Mouse (Mus musculus): ENCODE results near the gene Ifit1bl2. TPM values are rescaled to one million over a fixed set of nuclear protein-coding genes. Genes with fewer than 3 reads are reported as not detected.
"Not testable (repeated sequence)": the region's sequence is repeated elsewhere in the genome, so short reads cannot be mapped to it uniquely, and the experiment has no call there.

Ifit1bl2 gene
- polyA plus RNA-seq, 1 experiment from 2014 or later = not detected

DNA sequence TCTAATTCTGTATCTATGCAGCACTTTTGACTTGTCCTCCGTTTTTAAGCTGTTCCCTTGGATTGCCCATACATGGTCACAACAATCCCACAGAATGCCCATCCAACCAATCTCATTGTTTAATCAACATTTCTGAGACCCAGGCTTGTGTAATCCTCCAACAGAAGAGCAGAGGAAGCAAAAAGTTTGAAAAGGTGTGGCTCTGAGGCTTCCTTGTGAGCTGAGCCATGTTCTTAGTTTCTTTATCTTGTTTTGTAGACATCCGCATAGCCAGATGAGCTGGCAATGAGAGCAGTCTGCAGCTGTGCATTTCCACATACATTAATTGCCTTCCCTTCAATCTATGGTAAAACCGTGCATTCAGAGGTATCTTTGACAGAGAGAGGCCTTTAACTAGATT, 35.1 kb downstream of the Ifit1bl2 start:
- Histone ChIP-seq H3K9ac (replicated peaks) (no peak overlapping the region), H3K36me3 (no peaks in the 10 kb centered on the region), H3K27me3 (no peaks in the 10 kb centered on the region), H3K27ac (replicated peaks) (no peak overlapping the region), H3K9me3 (no peaks in the 10 kb centered on the region), H3K4me3 (no peak overlapping the region), H3K4me1 (no peaks in the 10 kb centered on the region), H3K4me2 (replicated peaks) (no peak overlapping the region)
- ATAC-seq (ENCODE audit: low FRiP score, low read depth) = no peak
- 90% methylated on average over 3 of the region's 3 CpGs for WGBS

DNA sequence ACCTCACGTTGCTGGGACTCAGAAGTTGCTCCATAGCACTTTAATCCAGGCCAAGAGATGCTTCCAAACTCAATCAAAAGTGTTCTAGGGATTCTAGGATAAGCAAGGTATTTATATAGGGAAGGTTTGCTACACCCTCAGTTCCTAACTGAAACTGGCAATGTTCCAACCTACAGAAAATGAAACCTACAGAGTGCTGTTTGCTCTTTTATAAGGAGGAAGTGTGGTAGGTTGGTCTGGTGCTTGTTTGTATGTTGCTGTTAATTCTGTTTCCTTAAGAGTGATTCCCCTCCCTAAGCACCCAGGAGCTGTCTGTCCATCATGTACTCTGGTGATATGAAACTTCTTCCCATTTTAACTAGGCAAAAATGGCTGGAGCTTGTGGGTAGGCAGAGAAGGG, 38.7 kb downstream of the Ifit1bl2 start, which contains the start of gene Ifit1bl1:
TSS of gene Ifit1bl1 (minus strand) at position 69 of the 400 bp plus-strand sequence.
- not testable (repeated sequence) for H3K4me1 ChIP-seq; H3K4me3 ChIP-seq; H3K9me3 ChIP-seq; ATAC-seq (ENCODE audit: low FRiP score, low read depth); H3K36me3 ChIP-seq; H3K27me3 ChIP-seq; H3K9ac ChIP-seq (replicated peaks); H3K27ac ChIP-seq (replicated peaks); H3K4me2 ChIP-seq (replicated peaks)
- WGBS = 44% methylated on average over 1 of the region's 1 CpGs

DNA sequence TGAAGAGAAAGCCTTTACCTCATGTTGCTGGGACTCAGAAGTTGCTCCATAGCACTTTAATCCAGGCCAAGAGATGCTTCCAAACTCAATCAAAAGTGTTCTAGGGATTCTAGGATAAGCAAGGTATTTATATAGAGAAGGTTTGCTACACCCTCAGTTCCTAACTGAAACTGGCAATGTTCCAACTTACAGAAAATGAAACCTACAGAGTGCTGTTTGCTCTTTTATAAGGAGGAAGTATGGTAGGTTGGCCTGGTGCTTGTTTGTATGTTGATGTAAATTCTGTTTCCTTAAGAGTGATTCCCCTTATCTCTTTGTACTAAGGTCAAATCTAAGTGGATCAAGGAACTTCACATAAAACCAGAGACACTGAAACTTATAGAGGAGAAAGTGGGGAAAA, 41.3 kb downstream of the Ifit1bl2 start:
- H3K9ac ChIP-seq (replicated peaks); H3K27me3 ChIP-seq; H3K4me1 ChIP-seq; H3K9me3 ChIP-seq; ATAC-seq (ENCODE audit: low FRiP score, low read depth); H3K36me3 ChIP-seq; H3K27ac ChIP-seq (replicated peaks); H3K4me3 ChIP-seq; H3K4me2 ChIP-seq (replicated peaks): not testable (repeated sequence)

DNA sequence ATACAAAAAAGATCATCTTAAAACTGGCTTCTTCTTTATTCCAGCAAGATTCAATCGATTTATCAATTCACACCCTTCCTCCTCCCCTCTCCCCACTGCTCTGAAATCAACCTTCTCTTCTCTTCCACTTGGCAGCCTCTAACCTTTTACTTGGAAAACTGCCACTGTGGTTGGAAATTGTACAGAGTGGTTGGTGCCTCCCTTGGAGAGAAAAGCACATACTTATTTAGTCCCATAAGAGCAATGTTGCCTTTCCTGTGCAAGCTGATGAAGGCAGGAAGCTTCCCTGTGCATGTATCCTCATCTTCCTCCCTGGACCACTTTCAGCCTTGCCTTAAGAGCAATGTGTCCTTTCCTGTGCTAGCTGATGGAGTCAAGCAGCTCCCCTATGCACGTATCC, 42.2 kb downstream of the Ifit1bl2 start:
- ATAC-seq (ENCODE audit: low FRiP score, low read depth) = no peak
- 85% methylated on average over 2 of the region's 2 CpGs for WGBS
- H3K27ac ChIP-seq (replicated peaks) = no peak overlapping the region

DNA sequence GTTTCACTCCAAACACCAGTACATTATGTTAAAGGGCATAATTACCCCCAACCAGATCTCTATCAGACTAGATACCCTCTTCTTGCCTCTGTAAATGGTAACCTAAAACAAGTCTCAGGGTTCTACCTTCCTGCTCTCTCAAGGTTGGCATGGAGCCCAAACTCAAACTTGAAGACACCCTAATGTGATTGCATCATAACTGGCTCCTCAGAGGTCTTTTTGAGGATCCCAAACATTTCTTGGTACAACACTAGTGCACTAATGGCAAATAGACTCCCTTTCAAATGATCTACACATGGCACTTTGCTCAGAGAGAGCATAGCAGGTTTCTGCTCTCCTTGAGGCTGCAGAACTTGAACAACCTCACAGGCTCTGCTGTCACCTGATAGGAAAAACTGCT, 43.7 kb downstream of the Ifit1bl2 start:
- ATAC-seq (ENCODE audit: low FRiP score, low read depth) = no peak
- Histone ChIP-seq H3K27me3 (no peaks in the 10 kb centered on the region), H3K9ac (replicated peaks) (no peak overlapping the region), H3K4me2 (replicated peaks) (no peak overlapping the region), H3K36me3 (no peaks in the 10 kb centered on the region), H3K9me3 (no peaks in the 10 kb centered on the region), H3K27ac (replicated peaks) (no peak overlapping the region), H3K4me3 (no peak overlapping the region), H3K4me1 (no peaks in the 10 kb centered on the region)

More for the DNA sequence above, 42.2 kb downstream of the Ifit1bl2 start:
- H3K9ac ChIP-seq (replicated peaks) = no peak overlapping the region
- H3K9me3 ChIP-seq = no peaks in the 10 kb centered on the region
- no peak overlapping the region for H3K4me2 ChIP-seq (replicated peaks)
- no peaks in the 10 kb centered on the region for H3K27me3 ChIP-seq
- H3K4me3 ChIP-seq = no peak overlapping the region
- H3K36me3 ChIP-seq = no peaks in the 10 kb centered on the region
- H3K4me1 ChIP-seq = no peaks in the 10 kb centered on the region

DNA sequence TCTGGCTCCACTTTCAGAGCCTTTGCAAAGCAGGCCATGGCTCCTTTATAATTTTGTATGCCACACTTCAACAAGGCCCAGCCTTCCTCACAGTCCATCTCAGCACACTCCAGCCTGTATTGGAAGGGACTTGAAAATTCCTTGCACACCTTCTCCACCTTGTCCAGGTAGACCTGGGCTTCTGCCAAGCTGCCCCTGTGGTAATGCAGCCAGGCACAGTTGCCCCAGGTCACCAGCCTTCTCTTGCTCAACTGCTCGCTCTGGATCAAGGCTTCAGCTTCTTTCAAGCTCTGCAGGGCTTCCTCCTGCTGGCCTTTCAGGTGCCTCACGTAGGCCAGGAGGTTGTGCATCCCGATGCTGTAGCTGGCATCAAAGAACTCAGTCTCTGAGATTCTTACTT, 46.0 kb downstream of the Ifit1bl2 start:
- 79% methylated on average over 3 of the region's 3 CpGs for WGBS
- H3K36me3 ChIP-seq; H3K9ac ChIP-seq (replicated peaks); H3K27me3 ChIP-seq; H3K4me1 ChIP-seq; H3K27ac ChIP-seq (replicated peaks); ATAC-seq (ENCODE audit: low FRiP score, low read depth); H3K4me3 ChIP-seq; H3K4me2 ChIP-seq (replicated peaks); H3K9me3 ChIP-seq: not testable (repeated sequence)

DNA sequence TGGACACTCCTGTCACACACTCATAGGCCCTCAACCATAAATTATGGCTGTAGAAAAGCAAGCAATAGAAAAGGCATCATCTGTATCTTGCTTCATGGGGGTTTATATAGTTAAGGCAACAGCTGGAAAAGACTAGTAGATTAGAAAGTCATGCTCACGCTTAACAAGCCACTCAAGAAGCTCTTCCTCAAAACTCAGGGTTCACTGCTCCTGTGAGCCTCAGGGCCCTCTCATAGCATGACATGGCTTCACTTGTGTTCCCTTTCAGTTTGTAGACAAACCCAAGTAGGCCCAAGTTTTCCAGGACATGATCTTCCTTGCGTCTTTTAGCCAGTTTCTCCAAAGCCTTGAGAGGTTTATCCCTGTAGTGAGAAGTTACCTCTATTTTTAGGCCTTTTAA, 47.1 kb downstream of the Ifit1bl2 start:
- no peak overlapping the region for H3K27ac ChIP-seq (replicated peaks)
- H3K4me1 ChIP-seq = no peaks in the 10 kb centered on the region
- no peak overlapping the region for H3K9ac ChIP-seq (replicated peaks)
- no peak overlapping the region for H3K4me3 ChIP-seq
- no peaks in the 10 kb centered on the region for H3K9me3 ChIP-seq
- no peak overlapping the region for H3K4me2 ChIP-seq (replicated peaks)
- H3K36me3 ChIP-seq = no peaks in the 10 kb centered on the region
- no peak for ATAC-seq (ENCODE audit: low FRiP score, low read depth)
- H3K27me3 ChIP-seq = no peaks in the 10 kb centered on the region
- 95% methylated on average over 2 of the region's 2 CpGs for WGBS

DNA sequence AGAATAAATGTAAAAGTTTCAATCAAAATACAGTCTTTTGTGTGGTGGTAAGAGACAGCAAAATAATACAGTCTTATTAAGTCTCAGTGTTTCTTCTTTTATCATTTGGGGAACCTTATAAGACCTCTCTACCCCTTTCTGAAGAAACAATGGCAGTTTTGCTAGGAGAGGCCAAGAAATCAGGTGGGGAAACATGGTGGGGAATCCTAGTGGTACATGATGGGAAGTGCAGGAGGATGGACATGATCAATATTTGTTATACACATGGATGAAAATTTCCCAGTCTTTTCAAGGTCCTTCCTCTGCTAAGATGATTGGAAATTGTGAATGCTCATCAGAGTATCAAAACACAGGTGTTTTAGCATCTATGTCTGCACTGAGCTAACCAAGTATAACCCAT, 51.6 kb downstream of the Ifit1bl2 start:
- no peak overlapping the region for H3K4me3 ChIP-seq
- H3K4me1 ChIP-seq = no peaks in the 10 kb centered on the region
- no peaks in the 10 kb centered on the region for H3K9me3 ChIP-seq
- no peak overlapping the region for H3K27ac ChIP-seq (replicated peaks)
- no peak for ATAC-seq (ENCODE audit: low FRiP score, low read depth)
- H3K4me2 ChIP-seq (replicated peaks) = no peak overlapping the region
- no peaks in the 10 kb centered on the region for H3K36me3 ChIP-seq
- H3K27me3 ChIP-seq = no peaks in the 10 kb centered on the region
- H3K9ac ChIP-seq (replicated peaks) = no peak overlapping the region

DNA sequence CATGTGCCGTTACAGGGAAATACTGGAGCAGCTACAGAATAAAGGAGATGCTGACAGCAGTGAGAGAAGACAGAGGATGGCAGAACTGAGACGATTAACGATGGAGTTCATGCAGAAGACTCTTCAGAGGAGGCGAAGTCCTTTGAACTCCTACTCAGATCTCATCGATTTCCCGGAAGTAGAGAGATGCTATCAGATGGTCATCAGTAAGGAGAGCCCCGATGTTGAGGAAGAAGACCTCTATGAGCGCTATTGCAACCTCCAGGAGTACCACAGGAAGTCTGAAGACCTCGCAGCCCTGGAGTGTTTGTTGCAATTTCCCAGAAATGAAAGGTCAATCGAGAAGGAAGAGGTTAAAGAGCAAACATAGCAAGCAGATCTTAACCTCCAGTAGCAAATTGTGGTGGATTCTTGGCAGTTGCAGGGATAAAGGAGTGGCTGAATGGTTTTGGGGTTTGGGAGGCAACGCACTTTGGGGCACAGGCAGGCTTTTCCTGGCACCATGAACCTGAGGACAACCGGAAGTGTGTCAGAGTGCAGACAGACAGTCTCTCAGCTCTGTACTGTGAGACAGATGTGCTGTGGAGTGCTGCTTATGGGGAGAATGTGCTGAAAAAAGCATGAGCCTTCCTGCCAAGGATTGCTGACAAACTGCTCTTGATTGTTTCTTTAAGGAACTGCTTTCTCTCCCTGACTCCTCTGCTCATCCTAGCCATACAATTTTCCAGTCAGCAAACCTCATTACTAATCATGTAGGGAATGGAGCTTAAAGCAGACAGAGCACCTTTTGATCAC, 52.4 kb downstream of the Ifit1bl2 start:
- not testable (repeated sequence) for H3K27me3 ChIP-seq; H3K4me3 ChIP-seq; H3K9me3 ChIP-seq; H3K36me3 ChIP-seq; H3K9ac ChIP-seq (replicated peaks); H3K4me2 ChIP-seq (replicated peaks); H3K27ac ChIP-seq (replicated peaks); ATAC-seq (ENCODE audit: low FRiP score, low read depth); H3K4me1 ChIP-seq
- WGBS = 87% methylated on average over 9 of the region's 12 CpGs

DNA sequence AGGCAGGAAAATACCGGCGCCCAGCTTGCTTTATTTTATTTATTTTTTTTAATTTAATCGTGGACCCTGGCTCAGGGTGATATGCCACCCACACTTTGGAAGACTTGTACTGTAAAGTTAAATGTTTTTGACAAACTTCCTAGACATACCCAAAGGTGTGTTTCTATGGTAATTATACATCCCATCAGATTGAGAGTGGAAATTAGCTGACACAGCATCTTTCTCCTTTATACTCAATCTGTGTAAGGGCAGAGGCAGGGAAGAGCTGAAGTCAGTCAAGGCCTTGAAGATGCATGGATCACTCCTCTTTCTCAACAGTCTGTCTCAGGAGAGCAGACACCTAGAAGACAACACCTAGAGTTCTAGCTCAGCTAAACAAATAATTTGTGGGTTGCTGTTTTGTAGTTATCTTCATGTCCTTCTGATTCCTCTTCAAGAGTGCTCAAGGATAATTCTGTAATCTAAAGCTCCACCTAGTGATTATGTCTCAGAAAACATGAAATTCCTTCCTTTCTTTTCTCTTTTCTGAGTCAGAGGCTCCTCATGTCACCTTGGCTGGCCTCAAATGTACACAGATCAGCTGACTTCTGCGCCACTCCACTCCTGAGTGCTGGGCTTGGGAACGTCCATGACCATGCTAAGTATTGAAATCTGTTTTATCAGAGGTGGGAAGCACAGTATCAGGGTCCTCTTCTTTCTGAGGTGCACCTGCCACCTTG, 54.6 kb downstream of the Ifit1bl2 start:
- H3K27me3 ChIP-seq; H3K9me3 ChIP-seq; H3K27ac ChIP-seq (replicated peaks); H3K36me3 ChIP-seq; H3K4me3 ChIP-seq; H3K4me2 ChIP-seq (replicated peaks); ATAC-seq (ENCODE audit: low FRiP score, low read depth); H3K9ac ChIP-seq (replicated peaks); H3K4me1 ChIP-seq: not testable (repeated sequence)
- 68% methylated on average over 5 of the region's 5 CpGs for WGBS

DNA sequence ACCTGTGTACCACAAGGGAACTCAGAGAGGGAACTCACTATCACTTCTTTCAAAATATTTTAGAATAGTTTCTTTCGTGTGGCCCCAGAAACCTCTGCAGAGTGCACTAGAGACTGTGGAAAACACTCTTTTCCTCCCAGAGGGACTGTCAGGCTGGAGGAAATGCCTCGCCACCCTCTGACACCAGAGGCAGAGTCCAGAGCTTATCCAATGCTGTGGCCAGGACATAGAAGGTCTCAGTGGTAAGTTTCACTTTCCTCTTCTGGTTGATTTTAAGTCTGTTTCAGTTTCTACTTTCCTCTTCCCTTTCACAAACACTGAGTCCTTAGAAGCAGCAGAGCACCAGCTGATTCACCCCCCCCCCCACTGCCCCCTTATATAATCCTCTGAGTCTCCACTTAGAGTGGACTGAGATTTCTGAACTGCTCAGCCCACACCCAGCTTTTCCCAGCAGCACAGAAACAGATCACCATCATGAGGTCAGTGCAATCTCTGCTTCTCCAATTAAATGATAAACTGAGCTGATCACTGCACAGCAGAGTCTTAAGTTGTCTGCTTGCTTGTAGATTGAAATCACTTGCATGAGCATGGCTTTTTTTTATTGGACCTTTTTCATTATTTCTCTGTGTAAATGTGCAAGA, 57.3 kb downstream of the Ifit1bl2 start, which contains the start of gene Ifit3:
TSS of gene Ifit3 (plus strand) at position 406 of the 641 bp plus-strand sequence.
- ATAC-seq (ENCODE audit: low FRiP score, low read depth); H3K27me3 ChIP-seq; H3K4me1 ChIP-seq; H3K4me3 ChIP-seq; H3K9me3 ChIP-seq; H3K27ac ChIP-seq (replicated peaks); H3K9ac ChIP-seq (replicated peaks); H3K36me3 ChIP-seq; H3K4me2 ChIP-seq (replicated peaks): not testable (repeated sequence)
- 65% methylated on average over 2 of the region's 2 CpGs for WGBS

DNA sequence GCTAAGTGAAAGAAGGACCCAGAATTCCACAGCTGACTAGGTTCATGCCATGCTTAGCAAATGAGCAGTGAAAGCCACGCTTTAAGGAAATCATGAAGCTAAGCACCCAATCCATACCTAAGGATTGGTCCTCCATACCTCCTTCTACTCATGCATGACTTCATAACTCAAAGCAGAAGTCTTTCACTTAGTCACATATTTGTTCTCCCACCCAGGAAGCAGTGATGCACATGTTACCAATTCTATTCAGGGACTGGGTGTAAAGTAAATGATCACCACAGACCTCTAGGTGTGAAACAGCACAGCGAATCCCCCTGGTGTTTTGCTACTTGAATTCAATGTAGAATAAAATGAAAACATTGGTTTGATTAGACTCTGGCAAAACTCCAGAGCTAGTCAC, 57.8 kb downstream of the Ifit1bl2 start:
- H3K27ac ChIP-seq (replicated peaks); H3K27me3 ChIP-seq; H3K4me2 ChIP-seq (replicated peaks); H3K9ac ChIP-seq (replicated peaks); H3K4me1 ChIP-seq; H3K4me3 ChIP-seq; H3K9me3 ChIP-seq; H3K36me3 ChIP-seq; ATAC-seq (ENCODE audit: low FRiP score, low read depth): not testable (repeated sequence)
- 82% methylated on average over 2 of the region's 2 CpGs for WGBS

All from midbrain, embryonic 12.5 days (tissue).